Mouse (Mus musculus) hindbrain, embryonic 12.5 days (tissue): ENCODE measurements at regions not wholly inside any gene's neighbourhood (a gene's known extent, or its start where the extent isn't known, plus 50 kb on each side); places are given as distances from the start of the nearest gene placed in this dataset.
"Not testable (repeated sequence)": the region's sequence is repeated elsewhere in the genome, so short reads cannot be mapped to it uniquely, and the experiment has no call there.

Source experiments
- ATAC-seq: fragments of 200-750 bp; cut with Nextera tagmentation; 2 replicates; pipeline ENCODE4 v1.8.0; 2017; ENCODE audit warnings: moderate TSS enrichment; ENCODE audit not compliant: low FRiP score
- H3K27ac ChIP-seq: fragments of 300-500 bp; sonication (generic); 2 replicates; pipeline ENCODE4 v1.5.1; 2016; ENCODE audit warnings: mild to moderate bottlenecking
- H3K27me3 ChIP-seq: fragments of 300-500 bp; sonication (generic); 2 replicates; pipeline ENCODE4 v1.6.1; 2016; ENCODE audit warnings: mild to moderate bottlenecking
- H3K36me3 ChIP-seq: fragments of 300-500 bp; sonication (generic); 2 replicates; pipeline ENCODE4 v1.6.1; 2016; ENCODE audit warnings: mild to moderate bottlenecking
- H3K4me1 ChIP-seq: fragments of 300-500 bp; sonication (generic); 2 replicates; pipeline ENCODE4 v1.6.1; 2016
- H3K4me2 ChIP-seq: fragments of 300-500 bp; sonication (generic); replicated peaks from 2 replicates; pipeline ENCODE4 v1.6.1; 2016; ENCODE audit warnings: mild to moderate bottlenecking
- H3K4me3 ChIP-seq: fragments of 300-500 bp; sonication (generic); 2 replicates; pipeline ENCODE4 v1.5.1; 2016; ENCODE audit warnings: mild to moderate bottlenecking
- H3K9ac ChIP-seq: fragments of 300-500 bp; sonication (generic); 2 replicates; pipeline ENCODE4 v1.6.1; 2016; ENCODE audit warnings: mild to moderate bottlenecking, moderate library complexity
- H3K9me3 ChIP-seq: fragments of 300-500 bp; sonication (generic); replicated peaks from 2 replicates; pipeline ENCODE4 v1.6.1; 2016; ENCODE audit warnings: mild to moderate bottlenecking
- WGBS: fragments of 180-500 bp; shearing (Covaris S2); methylation state at CpG from one replicate; pipeline ENCODE4 v1.1.7; 2016; 5-methylcytosine and 5-hydroxymethylcytosine counted together

- H3K27ac ChIP-seq, result no peak overlapping the region
- H3K4me3 ChIP-seq, result no peak overlapping the region
- no peak overlapping the region for H3K4me2 ChIP-seq
- ATAC-seq, result no peak
- no peaks in the 10 kb centered on the region for H3K27me3 ChIP-seq
- no peak overlapping the region for H3K9ac ChIP-seq
- no peaks in the 10 kb centered on the region for H3K9me3 ChIP-seq
- H3K36me3 ChIP-seq, result no peaks in the 10 kb centered on the region
- WGBS, result 75% methylated on average over 10 of the region's 10 CpGs
- no peaks in the 10 kb centered on the region for H3K4me1 ChIP-seq
These were observed 152.6 kb upstream of the Frmd4a start for GRCm38 (mm10) chr2:3864872-3865271.

GRCm38 (mm10) chr2:3866736-3867135 is 150.8 kb upstream of the Frmd4a start:
- not testable (repeated sequence) for H3K36me3 ChIP-seq, H3K27me3 ChIP-seq, ATAC-seq, H3K27ac ChIP-seq, H3K4me3 ChIP-seq, H3K9ac ChIP-seq, H3K4me1 ChIP-seq, H3K4me2 ChIP-seq, H3K9me3 ChIP-seq
- WGBS, result 88% methylated on average over 4 of the region's 4 CpGs

GRCm38 (mm10) chr2:3869701-3870100 is 147.8 kb upstream of the Frmd4a start:
- WGBS, result 68% methylated on average over 1 of the region's 1 CpGs
- ATAC-seq, result no peak
- Histone ChIP-seq H3K4me2 (no peak overlapping the region), H3K27ac (no peak overlapping the region), H3K4me3 (no peak overlapping the region), H3K9ac (no peak overlapping the region), H3K27me3 (no peaks in the 10 kb centered on the region), H3K36me3 (no peaks in the 10 kb centered on the region), H3K9me3 (no peaks in the 10 kb centered on the region), H3K4me1 (no peaks in the 10 kb centered on the region)

GRCm38 (mm10) chr2:3871748-3872147 is 145.8 kb upstream of the Frmd4a start:
- no peak overlapping the region for H3K27ac ChIP-seq
- no peak for ATAC-seq
- H3K27me3 ChIP-seq, result no peaks in the 10 kb centered on the region
- H3K9ac ChIP-seq, result no peak overlapping the region
- H3K9me3 ChIP-seq, result no peaks in the 10 kb centered on the region
- H3K4me2 ChIP-seq, result no peak overlapping the region
- no peaks in the 10 kb centered on the region for H3K36me3 ChIP-seq
- no peaks in the 10 kb centered on the region for H3K4me1 ChIP-seq
- no peak overlapping the region for H3K4me3 ChIP-seq
- WGBS, result 98% methylated on average over 3 of the region's 3 CpGs

GRCm38 (mm10) chr2:3887000-3887399 is 130.5 kb upstream of the Frmd4a start:
- 49% methylated on average over 6 of the region's 6 CpGs for WGBS
- Histone ChIP-seq H3K27ac (no peak overlapping the region), H3K4me3 (no peak overlapping the region), H3K4me1 (peaks cover 13% of the 10 kb centered on the region), H3K4me2 (no peak overlapping the region), H3K27me3 (no peaks in the 10 kb centered on the region), H3K36me3 (no peaks in the 10 kb centered on the region), H3K9me3 (no peaks in the 10 kb centered on the region), H3K9ac (no peak overlapping the region)
- no peak for ATAC-seq

GRCm38 (mm10) chr2:3887845-3888433 is 129.6 kb upstream of the Frmd4a start:
- 47% methylated on average over 14 of the region's 14 CpGs for WGBS

GRCm38 (mm10) chr2:3889381-3889780 is 128.1 kb upstream of the Frmd4a start:
- H3K36me3 ChIP-seq, result no peaks in the 10 kb centered on the region
- H3K27me3 ChIP-seq, result no peaks in the 10 kb centered on the region
- H3K4me3 ChIP-seq, result no peak overlapping the region
- peaks cover 13% of the 10 kb centered on the region for H3K4me1 ChIP-seq
- H3K9ac ChIP-seq, result no peak overlapping the region
- H3K27ac ChIP-seq, result no peak overlapping the region
- no peaks in the 10 kb centered on the region for H3K9me3 ChIP-seq
- 92% methylated on average over 3 of the region's 3 CpGs for WGBS
- ATAC-seq, result no peak
- no peak overlapping the region for H3K4me2 ChIP-seq

More at GRCm38 (mm10) chr2:3887845-3888433, 129.6 kb upstream of the Frmd4a start:
- Histone ChIP-seq H3K9ac (no peak overlapping the region), H3K4me1 (peaks cover 13% of the 10 kb centered on the region), H3K4me3 (no peak overlapping the region), H3K4me2 (peak overlapping the region; percentile 33), H3K27ac (0 out of 2 replicates have a peak overlapping the region, but pooled peaks have one; percentile 30), H3K36me3 (no peaks in the 10 kb centered on the region), H3K27me3 (no peaks in the 10 kb centered on the region), H3K9me3 (no peaks in the 10 kb centered on the region)
- 0 out of 2 replicates have a peak, but pooled peaks have one; percentile 34 for ATAC-seq

GRCm38 (mm10) chr2:3890462-3890861 is 127.1 kb upstream of the Frmd4a start:
- Histone ChIP-seq H3K4me1 (peaks cover 13% of the 10 kb centered on the region), H3K9me3 (no peaks in the 10 kb centered on the region), H3K4me2 (no peak overlapping the region), H3K27me3 (no peaks in the 10 kb centered on the region), H3K9ac (no peak overlapping the region), H3K27ac (no peak overlapping the region), H3K36me3 (no peaks in the 10 kb centered on the region), H3K4me3 (no peak overlapping the region)
- WGBS, result 49% methylated on average over 8 of the region's 8 CpGs
- ATAC-seq, result no peak

- no peak overlapping the region for H3K27ac ChIP-seq
- no peaks in the 10 kb centered on the region for H3K9me3 ChIP-seq
- H3K4me2 ChIP-seq, result no peak overlapping the region
- ATAC-seq, result no peak
- no peak overlapping the region for H3K9ac ChIP-seq
- no peaks in the 10 kb centered on the region for H3K27me3 ChIP-seq
- WGBS, result 91% methylated on average over 4 of the region's 4 CpGs
- no peak overlapping the region for H3K4me3 ChIP-seq
- H3K36me3 ChIP-seq, result no peaks in the 10 kb centered on the region
- H3K4me1 ChIP-seq, result peaks cover 9% of the 10 kb centered on the region
These were observed 110.5 kb upstream of the Frmd4a start for GRCm38 (mm10) chr2:3907026-3907425.

- ATAC-seq, result no peak
- 89% methylated on average over 3 of the region's 3 CpGs for WGBS
- Histone ChIP-seq H3K36me3 (no peaks in the 10 kb centered on the region), H3K27me3 (no peaks in the 10 kb centered on the region), H3K4me1 (peaks cover 9% of the 10 kb centered on the region), H3K9ac (no peak overlapping the region), H3K27ac (no peak overlapping the region), H3K4me2 (no peak overlapping the region), H3K4me3 (no peak overlapping the region), H3K9me3 (no peaks in the 10 kb centered on the region)
These were observed 109.3 kb upstream of the Frmd4a start for GRCm38 (mm10) chr2:3908192-3908591.

GRCm38 (mm10) chr2:3910086-3910891 is 107.2 kb upstream of the Frmd4a start:
- Histone ChIP-seq H3K36me3 (no peaks in the 10 kb centered on the region), H3K9me3 (no peaks in the 10 kb centered on the region), H3K4me1 (peaks cover 9% of the 10 kb centered on the region), H3K4me2 (no peak overlapping the region), H3K9ac (no peak overlapping the region), H3K27ac (peak overlapping the region; percentile 66), H3K27me3 (no peaks in the 10 kb centered on the region), H3K4me3 (no peak overlapping the region)
- 64% methylated on average over 9 of the region's 9 CpGs for WGBS
- peak; percentile 68 for ATAC-seq

GRCm38 (mm10) chr2:3915141-3915540 is 102.4 kb upstream of the Frmd4a start:
- H3K4me3 ChIP-seq, result no peak overlapping the region
- H3K4me2 ChIP-seq, result no peak overlapping the region
- WGBS, result 78% methylated on average over 7 of the region's 7 CpGs
- ATAC-seq, result peak; percentile 38; the same call in 1 of the 2 replicates
- no peaks in the 10 kb centered on the region for H3K27me3 ChIP-seq
- H3K4me1 ChIP-seq, result peaks cover 2% of the 10 kb centered on the region; the same call in 1 of the 2 replicates
- H3K9me3 ChIP-seq, result no peaks in the 10 kb centered on the region
- H3K27ac ChIP-seq, result no peak overlapping the region
- H3K9ac ChIP-seq, result no peak overlapping the region
- H3K36me3 ChIP-seq, result no peaks in the 10 kb centered on the region

GRCm38 (mm10) chr2:3916365-3916764 is 101.2 kb upstream of the Frmd4a start:
- WGBS, result 93% methylated on average over 3 of the region's 3 CpGs
- H3K9ac ChIP-seq, result no peak overlapping the region
- ATAC-seq, result no peak

More at GRCm38 (mm10) chr2:3916365-3916764, 101.2 kb upstream of the Frmd4a start:
- no peaks in the 10 kb centered on the region for H3K27me3 ChIP-seq
- no peaks in the 10 kb centered on the region for H3K36me3 ChIP-seq
- no peaks in the 10 kb centered on the region for H3K4me1 ChIP-seq
- no peak overlapping the region for H3K4me2 ChIP-seq
- H3K4me3 ChIP-seq, result no peak overlapping the region
- no peaks in the 10 kb centered on the region for H3K9me3 ChIP-seq
- no peak overlapping the region for H3K27ac ChIP-seq
